Mouse (Mus musculus): ENCODE measurements around the gene Tesc.

DNA sequence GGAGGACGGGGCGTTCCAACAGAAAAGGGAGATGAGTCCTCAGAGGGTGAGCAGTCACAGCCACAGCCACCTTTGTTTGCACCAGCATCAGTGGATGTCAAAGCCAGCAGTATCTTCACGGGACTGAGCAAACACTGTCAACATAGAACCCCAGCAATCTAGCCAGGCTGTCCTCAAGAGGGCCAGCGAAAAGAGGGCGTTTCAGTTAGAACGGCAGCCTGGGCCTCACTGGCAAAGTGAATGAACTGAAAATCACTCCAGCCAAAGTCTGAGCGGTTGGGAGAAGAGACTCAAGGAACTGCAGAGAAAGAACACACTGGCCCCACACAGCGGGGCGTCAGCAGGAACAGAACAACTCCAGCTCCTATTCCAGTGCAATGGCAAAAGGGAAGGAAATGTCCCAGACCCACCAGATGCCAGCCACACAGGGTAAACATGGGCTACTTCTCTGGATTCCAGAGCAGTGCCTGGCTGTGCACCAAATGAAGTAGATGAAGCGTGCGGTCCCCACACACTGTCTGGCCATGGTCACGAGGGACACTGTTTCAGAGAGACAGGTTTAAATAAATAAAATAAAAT, 55.6 kb downstream of the Tesc start:
- no peak for TF ChIP-seq POLR2A (IDR thresholded peaks at IDR 0.05; ENCODE audit: low read depth, low read length)
- TF ChIP-seq CTCF (IDR thresholded peaks at IDR 0.05; ENCODE audit: extremely low read depth, insufficient read depth, insufficient read length, insufficient replicate concordance) = no peak

Measured in spleen, adult 2 months (tissue).